Mouse (Mus musculus) frontal cortex, postnatal 10 days (tissue): ENCODE results near the gene Tnip2.

Experiments
- DNase-seq, 2 experiments: peaks; one replicate each; pipeline ENCODE4 v3.0.0; 2022; ENCODE audit warnings: low spot score in 2 of 2, mixed read lengths in 1 of 2

Tnip2 gene

GRCm38 (mm10) chr5:34461841-34462240 lies 52.0 kb downstream of the Tnip2 start:
- DNase-seq: no peak

- no peak for DNase-seq
Measured at GRCm38 (mm10) chr5:34461294-34461693, 52.5 kb downstream of the Tnip2 start.

GRCm38 (mm10) chr5:34458994-34459393 lies 54.8 kb downstream of the Tnip2 start:
- no peak for DNase-seq

GRCm38 (mm10) chr5:34446207-34446606 lies 67.6 kb downstream of the Tnip2 start:
- no peak for DNase-seq
